Mouse (Mus musculus): Measurements from ENCODE around the gene Tial1. TPM values are rescaled to one million over a fixed set of nuclear protein-coding genes. Genes with fewer than 3 reads are reported as not detected.
A peak's percentile ranks its signal among the peaks of the same experiment; 100 is the strongest.

Gene Tial1
- polyA plus RNA-seq, 1 experiment from 2014 or later, result 11.3 TPM

DNA sequence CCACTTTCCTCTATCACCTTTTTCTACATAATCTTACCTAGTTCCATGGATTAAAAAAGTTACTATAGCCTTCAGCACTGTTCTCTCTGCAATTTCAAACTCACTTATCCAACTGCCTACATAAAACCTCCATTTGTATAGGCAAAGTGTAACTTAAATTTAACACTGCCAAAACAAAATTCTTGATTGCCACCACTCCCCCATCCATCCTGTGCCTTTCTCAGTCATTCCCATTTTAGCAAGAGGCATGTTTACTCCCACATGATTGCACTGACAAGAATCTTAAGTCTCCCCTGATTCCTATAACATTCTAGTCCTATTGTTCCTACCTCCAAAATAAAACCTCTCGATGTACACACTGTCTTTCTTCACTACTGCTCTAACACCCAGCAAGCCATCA, 8.8 kb downstream of the Tial1 start:
- ATAC-seq (ENCODE audit: low read depth) (no peak), DNase-seq (no peak)
- 91% methylated on average over 1 of the region's 1 CpGs for WGBS (ENCODE audit: insufficient replicate concordance)
- no peak overlapping the region for H3K9ac ChIP-seq
- H3K4me1 ChIP-seq (replicated peaks), result peaks cover 10% of the 10 kb centered on the region
- H3K36me3 ChIP-seq, result peaks cover 66% of the 10 kb centered on the region
- no peak overlapping the region for H3K4me3 ChIP-seq (replicated peaks)
- no peak overlapping the region for H3K27ac ChIP-seq
- no peaks in the 10 kb centered on the region for H3K27me3 ChIP-seq
- no peak overlapping the region for H3K4me2 ChIP-seq
- H3K9me3 ChIP-seq (replicated peaks), result no peaks in the 10 kb centered on the region

DNA sequence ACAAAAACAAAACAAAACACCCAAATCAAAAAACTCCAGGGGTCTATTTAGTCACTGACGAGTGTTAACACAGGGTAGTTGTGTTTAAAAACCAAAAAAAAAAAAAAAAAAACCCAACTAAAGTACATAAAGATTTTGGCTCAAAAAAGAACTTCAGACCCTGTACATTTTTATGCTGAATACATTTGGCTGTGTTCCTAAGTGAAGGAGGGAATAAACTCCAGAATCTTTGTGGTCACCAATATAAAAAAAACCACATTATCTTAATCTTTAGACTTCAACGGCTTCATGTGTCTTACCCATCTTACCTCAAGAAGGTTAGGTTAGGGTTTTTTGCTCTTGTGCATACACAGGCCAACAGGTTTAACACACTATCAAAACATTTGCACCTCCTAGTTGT, 20.9 kb downstream of the Tial1 start:
- H3K4me2 ChIP-seq, result no peak overlapping the region
- no peaks in the 10 kb centered on the region for H3K9me3 ChIP-seq (replicated peaks)
- H3K9ac ChIP-seq, result no peak overlapping the region
- ATAC-seq (ENCODE audit: low read depth) (no peak), DNase-seq (no peak)
- no peaks in the 10 kb centered on the region for H3K4me1 ChIP-seq (replicated peaks)
- H3K27me3 ChIP-seq, result no peaks in the 10 kb centered on the region
- H3K27ac ChIP-seq, result no peak overlapping the region
- H3K36me3 ChIP-seq, result peaks cover 52% of the 10 kb centered on the region
- no peak overlapping the region for H3K4me3 ChIP-seq (replicated peaks)
- WGBS (ENCODE audit: insufficient replicate concordance), result 60% methylated on average over 2 of the region's 2 CpGs

DNA sequence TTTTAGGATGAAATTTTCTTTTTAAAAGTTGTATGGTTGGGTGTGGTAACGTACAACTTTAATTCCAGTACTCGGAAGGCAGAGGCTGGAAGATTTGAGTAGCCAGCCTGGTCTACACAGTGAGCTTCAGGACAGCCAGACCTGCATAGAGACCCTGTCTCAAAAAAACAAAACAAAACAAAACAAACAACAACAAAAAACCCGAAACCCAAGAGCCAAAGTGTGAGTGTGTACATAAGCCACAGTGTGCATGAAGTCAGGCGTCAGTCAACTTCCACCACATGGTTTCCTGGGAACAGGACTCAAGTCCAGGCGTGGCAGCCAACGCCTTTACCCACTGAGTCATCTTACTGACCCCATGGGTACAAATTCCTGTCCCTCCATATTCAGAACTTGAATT, 22.3 kb downstream of the Tial1 start:
- DNase-seq (no peak), ATAC-seq (ENCODE audit: low read depth) (no peak)
- Histone ChIP-seq H3K9ac (no peak overlapping the region), H3K27ac (no peak overlapping the region), H3K4me3 (replicated peaks) (no peak overlapping the region), H3K4me1 (replicated peaks) (no peaks in the 10 kb centered on the region), H3K36me3 (peaks cover 39% of the 10 kb centered on the region), H3K4me2 (no peak overlapping the region), H3K9me3 (replicated peaks) (no peaks in the 10 kb centered on the region), H3K27me3 (no peaks in the 10 kb centered on the region)
- 84% methylated on average over 6 of the region's 6 CpGs for WGBS (ENCODE audit: insufficient replicate concordance)

DNA sequence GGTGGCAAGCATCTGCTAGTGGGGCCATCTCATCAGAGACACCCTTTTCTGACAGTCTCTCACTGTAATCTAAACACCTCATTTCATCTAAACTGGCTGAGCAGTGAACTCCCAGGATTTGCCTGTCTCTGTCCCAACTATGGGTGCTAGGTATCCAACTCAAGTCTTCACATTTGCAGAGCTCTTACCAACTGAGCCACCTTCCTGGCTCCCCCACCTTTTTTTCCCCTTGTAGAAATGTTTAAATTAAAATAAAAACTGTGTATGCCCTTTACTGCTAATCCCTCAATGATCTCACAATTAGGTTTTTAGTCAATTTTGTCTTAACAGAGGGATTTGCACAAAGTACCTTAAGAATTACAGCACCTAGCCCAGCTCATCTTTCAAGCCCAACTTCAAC, 23.4 kb downstream of the Tial1 start:
- peaks cover 29% of the 10 kb centered on the region for H3K36me3 ChIP-seq
- ATAC-seq (ENCODE audit: low read depth) (no peak), DNase-seq (no peak)
- no peaks in the 10 kb centered on the region for H3K9me3 ChIP-seq (replicated peaks)
- no peaks in the 10 kb centered on the region for H3K4me1 ChIP-seq (replicated peaks)
- H3K27me3 ChIP-seq, result no peaks in the 10 kb centered on the region
- H3K27ac ChIP-seq, result no peak overlapping the region
- no peak overlapping the region for H3K4me3 ChIP-seq (replicated peaks)
- H3K9ac ChIP-seq, result no peak overlapping the region
- H3K4me2 ChIP-seq, result no peak overlapping the region

DNA sequence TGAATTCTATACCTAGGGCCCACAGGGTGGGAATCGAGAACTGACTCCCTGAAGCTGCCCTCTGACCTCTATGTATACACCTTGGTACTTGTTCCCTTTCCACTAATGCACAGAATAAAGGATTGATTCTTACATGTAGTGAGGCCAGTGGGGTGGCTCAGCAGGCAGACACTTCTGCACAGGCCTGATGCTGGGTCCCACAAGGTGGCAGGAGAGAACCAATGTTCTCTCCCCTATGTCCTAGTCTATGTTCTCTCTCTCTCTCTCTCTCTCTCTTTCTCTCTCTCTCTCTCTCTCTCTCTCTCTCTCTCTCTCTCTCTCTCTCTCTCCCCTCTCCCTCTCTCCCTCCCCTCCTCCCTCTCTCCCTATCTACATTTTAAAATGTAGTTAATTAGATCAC, 28.3 kb downstream of the Tial1 start:
- Histone ChIP-seq H3K27me3 (no peaks in the 10 kb centered on the region), H3K9me3 (replicated peaks) (no peaks in the 10 kb centered on the region), H3K9ac (no peak overlapping the region), H3K4me3 (replicated peaks) (no peak overlapping the region), H3K36me3 (no peaks in the 10 kb centered on the region), H3K4me1 (replicated peaks) (no peaks in the 10 kb centered on the region), H3K27ac (no peak overlapping the region), H3K4me2 (no peak overlapping the region)
- 40% methylated on average over 1 of the region's 1 CpGs for WGBS (ENCODE audit: insufficient replicate concordance)
- no peak for ATAC-seq (ENCODE audit: low read depth)
- DNase-seq, result no peak

DNA sequence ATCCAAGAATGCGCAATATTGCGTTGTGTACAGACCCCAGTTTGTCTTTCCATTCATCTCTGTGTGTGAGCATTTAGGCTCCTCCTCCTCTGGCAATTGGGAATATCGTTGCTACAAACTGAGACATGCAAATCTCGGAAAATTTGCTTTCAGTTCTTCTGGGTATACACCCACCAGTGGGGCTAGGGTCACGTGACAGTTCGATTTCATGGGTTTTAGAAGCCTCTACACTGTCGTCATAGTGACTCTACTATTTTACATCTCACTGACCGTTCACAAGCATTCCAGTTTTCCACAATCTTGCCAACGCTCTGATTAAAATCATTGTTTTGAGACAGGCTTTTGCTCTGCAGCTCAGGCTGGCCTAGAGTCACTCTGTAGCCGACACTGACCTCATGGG, 28.9 kb downstream of the Tial1 start:
- Histone ChIP-seq H3K27ac (no peak overlapping the region), H3K4me1 (replicated peaks) (no peaks in the 10 kb centered on the region), H3K9me3 (replicated peaks) (no peaks in the 10 kb centered on the region), H3K4me3 (replicated peaks) (no peak overlapping the region), H3K36me3 (no peaks in the 10 kb centered on the region), H3K4me2 (no peak overlapping the region), H3K27me3 (no peaks in the 10 kb centered on the region), H3K9ac (no peak overlapping the region)
- DNase-seq (no peak), ATAC-seq (ENCODE audit: low read depth) (no peak)
- WGBS (ENCODE audit: insufficient replicate concordance), result 72% methylated on average over 10 of the region's 10 CpGs

DNA sequence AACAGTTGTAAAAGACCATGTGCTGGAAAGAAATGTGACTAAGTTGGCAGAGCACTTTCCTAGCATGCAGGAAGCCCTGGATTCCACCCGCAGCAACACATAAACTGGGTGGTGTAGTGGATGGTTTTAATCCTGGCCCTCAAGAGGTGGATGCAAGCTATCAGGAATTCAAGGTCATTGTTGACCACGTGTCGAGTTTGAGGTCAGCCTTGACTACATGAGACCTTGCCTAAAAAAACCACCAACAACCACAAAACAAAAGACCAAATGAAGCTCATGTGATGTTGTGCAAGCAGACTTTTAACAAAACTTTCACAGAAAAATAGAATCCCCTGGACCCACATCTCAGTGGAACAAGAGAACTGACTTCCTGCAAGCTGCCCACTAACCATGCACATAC, 39.0 kb downstream of the Tial1 start:
- ATAC-seq (ENCODE audit: low read depth) (no peak), DNase-seq (no peak)
- H3K27ac ChIP-seq, result no peak overlapping the region
- H3K4me2 ChIP-seq, result no peak overlapping the region
- H3K4me1 ChIP-seq (replicated peaks), result peaks cover 13% of the 10 kb centered on the region
- no peaks in the 10 kb centered on the region for H3K9me3 ChIP-seq (replicated peaks)
- H3K27me3 ChIP-seq, result peaks cover 51% of the 10 kb centered on the region
- H3K9ac ChIP-seq, result no peak overlapping the region
- WGBS (ENCODE audit: insufficient replicate concordance), result 36% methylated on average over 3 of the region's 3 CpGs
- H3K4me3 ChIP-seq (replicated peaks), result no peak overlapping the region
- no peaks in the 10 kb centered on the region for H3K36me3 ChIP-seq

DNA sequence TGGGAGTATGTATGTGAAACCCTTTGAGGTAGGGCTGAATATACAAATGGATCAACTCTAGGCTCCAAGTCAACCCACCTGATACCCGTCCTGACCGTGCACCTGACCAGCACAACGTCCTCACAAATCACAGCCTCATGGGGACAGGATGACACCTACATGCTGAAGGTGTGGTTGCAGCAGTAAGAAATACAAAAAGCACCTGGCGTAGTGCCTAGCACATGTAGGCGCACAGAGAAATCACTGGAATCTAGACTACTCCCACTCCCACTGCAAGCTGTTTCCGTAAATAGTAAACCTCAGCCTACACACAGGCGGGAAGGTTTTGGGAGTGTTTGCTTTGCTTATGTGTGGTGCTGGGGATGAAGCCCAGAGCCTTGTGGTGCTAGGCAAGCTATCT, 39.8 kb downstream of the Tial1 start:
- Histone ChIP-seq H3K4me2 (no peak overlapping the region), H3K4me3 (replicated peaks) (no peak overlapping the region), H3K4me1 (replicated peaks) (peaks cover 21% of the 10 kb centered on the region), H3K27ac (no peak overlapping the region), H3K9ac (no peak overlapping the region), H3K36me3 (no peaks in the 10 kb centered on the region), H3K9me3 (replicated peaks) (no peaks in the 10 kb centered on the region), H3K27me3 (peaks cover 51% of the 10 kb centered on the region)
- 68% methylated on average over 7 of the region's 7 CpGs for WGBS (ENCODE audit: insufficient replicate concordance)
- DNase-seq, result no peak
- ATAC-seq (ENCODE audit: low read depth), result no peak

DNA sequence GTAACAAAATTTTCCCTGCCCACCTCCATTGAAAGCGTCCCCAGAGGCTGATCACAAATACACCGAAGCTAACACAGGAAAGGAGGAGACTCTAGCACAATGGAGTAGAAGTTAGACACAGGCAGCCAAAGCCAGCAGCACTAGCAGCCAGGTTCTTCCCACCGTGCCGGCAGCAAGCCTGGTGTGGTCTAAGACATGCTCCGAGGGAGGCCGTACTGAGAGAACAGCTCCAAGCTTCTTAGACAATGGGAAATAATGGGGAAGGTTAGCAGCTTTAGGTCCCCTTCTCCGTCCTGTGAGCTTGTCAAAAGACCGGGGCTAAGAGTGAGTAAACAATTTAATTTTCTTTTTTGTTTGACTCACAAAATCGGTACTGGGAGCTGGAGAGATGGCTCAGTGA, 41.8 kb downstream of the Tial1 start:
- Histone ChIP-seq H3K36me3 (no peaks in the 10 kb centered on the region), H3K4me1 (replicated peaks) (peaks cover 41% of the 10 kb centered on the region), H3K27ac (no peak overlapping the region), H3K27me3 (peaks cover 49% of the 10 kb centered on the region), H3K9me3 (replicated peaks) (no peaks in the 10 kb centered on the region), H3K9ac (no peak overlapping the region), H3K4me3 (replicated peaks) (no peak overlapping the region), H3K4me2 (no peak overlapping the region)
- 39% methylated on average over 9 of the region's 9 CpGs for WGBS (ENCODE audit: insufficient replicate concordance)
- ATAC-seq (ENCODE audit: low read depth) (no peak), DNase-seq (no peak)

DNA sequence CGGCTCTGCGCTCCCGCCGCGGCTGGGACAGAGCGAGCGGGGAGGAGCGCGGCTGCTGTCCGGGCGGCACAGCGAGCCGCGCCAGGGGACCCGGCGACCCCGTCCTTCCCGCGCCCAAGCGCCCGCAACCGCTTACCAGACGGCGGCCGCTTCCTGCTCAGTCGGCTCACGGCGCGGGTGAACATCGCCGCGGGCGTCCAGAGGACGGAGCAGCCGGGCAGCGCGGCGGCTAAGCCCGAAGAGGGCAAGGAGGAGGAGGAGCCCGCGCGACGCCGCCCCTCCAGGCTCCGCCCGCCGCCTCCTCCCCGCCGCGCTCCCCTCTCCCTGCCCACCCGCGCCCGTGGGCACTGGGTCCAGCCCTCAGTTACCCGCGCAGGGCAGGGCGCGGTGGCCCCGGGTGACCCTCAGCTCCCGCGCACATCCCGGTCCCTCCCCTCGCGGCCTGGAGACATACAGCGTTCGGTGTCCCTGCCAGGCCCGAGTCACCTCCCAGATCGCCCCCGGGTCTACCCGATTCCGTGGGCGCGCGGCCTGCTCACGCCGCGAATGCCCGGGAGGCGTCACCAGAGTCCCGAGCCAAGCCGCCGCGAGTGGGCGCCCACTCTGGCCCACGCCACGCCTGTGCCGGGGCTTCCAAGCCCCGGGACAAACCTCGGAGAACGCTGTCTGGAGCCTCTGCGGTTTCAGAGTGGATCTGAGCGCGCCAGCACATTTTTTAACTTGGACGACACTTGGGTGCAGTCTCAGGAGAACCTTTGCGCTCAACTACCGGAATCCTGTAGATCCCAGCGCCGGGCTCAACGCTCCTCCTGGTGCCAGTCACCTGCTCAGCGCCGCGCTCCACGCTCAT, 43.4 kb downstream of the Tial1 start, which contains the start of gene Rgs10:
Gene Rgs10 (minus strand): TSS at position 829 of the 850 bp plus-strand sequence.
- H3K36me3 ChIP-seq, result no peaks in the 10 kb centered on the region
- peak within 1 kb of the TSS; percentile 99 for H3K4me2 ChIP-seq
- peak within 1 kb of the TSS; percentile 53 for H3K27ac ChIP-seq
- peaks cover 46% of the 10 kb centered on the region for H3K27me3 ChIP-seq
- under 1% methylated on average over 98 of the region's 102 CpGs for WGBS (ENCODE audit: insufficient replicate concordance)
- H3K4me3 ChIP-seq (replicated peaks), result peak within 1 kb of the TSS; percentile 79
- peaks cover 56% of the 10 kb centered on the region for H3K4me1 ChIP-seq (replicated peaks)
- no peaks in the 10 kb centered on the region for H3K9me3 ChIP-seq (replicated peaks)
- H3K9ac ChIP-seq, result peak within 1 kb of the TSS; percentile 79
- peak; percentile 56 for DNase-seq
- ATAC-seq (ENCODE audit: low read depth), result peak; percentile 79

DNA sequence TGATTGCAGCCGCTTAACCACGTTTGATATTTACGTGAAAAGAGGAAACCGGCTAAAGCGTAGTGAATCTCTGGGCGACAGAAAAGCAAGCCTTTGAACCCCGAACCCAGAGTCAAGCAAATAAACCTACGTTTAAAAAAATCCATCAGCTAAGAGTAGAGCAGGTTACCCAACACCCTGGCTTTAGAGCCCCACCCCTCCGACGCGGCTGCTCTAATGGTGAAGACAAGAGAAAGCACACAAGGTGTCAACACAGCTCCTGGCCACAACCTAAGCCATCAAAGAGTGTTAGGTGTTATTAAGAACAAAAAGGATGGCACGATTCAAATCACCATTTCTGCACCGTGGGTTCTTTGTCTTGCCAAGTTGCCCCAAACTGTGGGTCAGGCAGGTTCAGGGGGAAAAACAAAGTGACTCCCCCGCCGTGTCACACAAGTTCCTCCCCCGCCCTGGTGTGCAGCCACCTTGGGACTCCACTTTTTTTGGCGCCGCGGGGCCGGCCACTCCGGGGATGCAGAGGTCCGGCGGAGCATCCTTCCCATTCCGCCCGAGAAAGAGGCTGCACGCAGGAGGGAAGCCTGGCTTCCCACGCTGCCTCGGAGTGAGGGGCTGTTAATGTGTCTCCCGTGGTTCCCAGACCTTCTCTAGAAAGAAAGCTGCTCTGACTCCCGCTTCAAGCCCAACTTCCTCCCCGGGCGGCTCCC, 44.1 kb downstream of the Tial1 start:
- Histone ChIP-seq H3K4me2 (peak overlapping the region; percentile 99), H3K9ac (peak overlapping the region; percentile 79), H3K9me3 (replicated peaks) (no peaks in the 10 kb centered on the region), H3K36me3 (no peaks in the 10 kb centered on the region), H3K27ac (peak overlapping the region; percentile 53), H3K4me1 (replicated peaks) (peaks cover 64% of the 10 kb centered on the region), H3K27me3 (peaks cover 45% of the 10 kb centered on the region), H3K4me3 (replicated peaks) (peak overlapping the region; percentile 79)
- WGBS (ENCODE audit: insufficient replicate concordance), result under 1% methylated on average over 32 of the region's 32 CpGs
- ATAC-seq (ENCODE audit: low read depth) (no peak; the same call in 1 of the 2 replicates), DNase-seq (no peak)
